Mouse (Mus musculus): ENCODE data around the gene Sort1. TPM values are rescaled to one million over a fixed set of nuclear protein-coding genes. Genes with fewer than 3 reads are reported as not detected.

The Sort1 gene
- polyA plus RNA-seq, 1 experiment: 197 TPM

- no peak overlapping the region for H3K4me3 ChIP-seq (ENCODE audit: insufficient read depth, low read length)
- H3K4me1 ChIP-seq (ENCODE audit: control insufficient read depth, insufficient read depth, low read length): peaks cover 29% of the 10 kb centered on the region
- H3K27ac ChIP-seq (ENCODE audit: insufficient read depth, low read length): no peak overlapping the region
- TF ChIP-seq POLR2A (IDR thresholded peaks at IDR 0.05; ENCODE audit: extremely low read depth, insufficient read depth, low read length) (no peak), CTCF (IDR thresholded peaks at IDR 0.05; ENCODE audit: extremely low read depth, insufficient read depth, low read length) (no peak)
Measured at GRCm38 (mm10) chr3:108408517-108409008, 124.7 kb downstream of the Sort1 start.

DNA sequence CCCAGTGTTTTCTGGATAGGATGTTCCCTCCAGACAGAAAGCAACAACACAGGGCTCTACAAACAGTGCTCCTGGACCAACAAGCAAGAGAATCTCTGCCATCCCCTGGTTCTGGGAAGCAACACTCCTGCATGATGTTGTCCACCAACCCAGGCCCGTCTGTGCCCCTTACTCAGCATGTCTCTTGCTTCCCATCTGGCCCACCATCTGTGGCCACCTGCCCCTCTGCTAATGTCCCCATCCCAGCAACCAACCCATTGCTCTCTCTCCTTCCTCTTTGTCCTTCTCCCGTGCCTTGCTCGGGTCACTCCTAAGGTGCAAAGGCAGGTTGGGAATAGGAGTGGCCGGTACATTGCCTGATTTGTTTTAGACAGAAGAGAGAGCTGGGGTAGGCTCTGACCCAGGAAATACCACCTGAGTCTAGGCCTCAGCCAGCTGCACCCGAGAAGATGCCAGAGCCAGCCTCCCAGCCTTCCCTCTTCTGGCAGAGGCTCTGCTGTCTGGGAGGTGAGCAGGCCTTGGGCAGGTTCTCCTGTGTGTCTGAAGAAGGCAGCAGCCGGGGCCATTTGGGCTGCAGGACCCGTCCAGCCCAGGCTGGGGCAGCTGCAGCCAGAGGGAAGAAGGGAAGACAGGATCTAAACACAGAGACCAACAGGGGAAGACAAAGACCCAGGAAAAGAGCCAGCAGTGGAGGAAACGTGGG, 125.9 kb downstream of the Sort1 start:
- Histone ChIP-seq H3K4me3 (ENCODE audit: insufficient read depth, low read length) (peak overlapping the region; percentile 36), H3K4me1 (ENCODE audit: control insufficient read depth, insufficient read depth, low read length) (peaks cover 31% of the 10 kb centered on the region), H3K27ac (ENCODE audit: insufficient read depth, low read length) (0 out of 2 replicates have a peak overlapping the region, but pooled peaks have one; percentile 43)
- TF ChIP-seq POLR2A (IDR thresholded peaks at IDR 0.05; ENCODE audit: extremely low read depth, insufficient read depth, low read length) (no peak), CTCF (IDR thresholded peaks at IDR 0.05; ENCODE audit: extremely low read depth, insufficient read depth, low read length) (no peak)

DNA sequence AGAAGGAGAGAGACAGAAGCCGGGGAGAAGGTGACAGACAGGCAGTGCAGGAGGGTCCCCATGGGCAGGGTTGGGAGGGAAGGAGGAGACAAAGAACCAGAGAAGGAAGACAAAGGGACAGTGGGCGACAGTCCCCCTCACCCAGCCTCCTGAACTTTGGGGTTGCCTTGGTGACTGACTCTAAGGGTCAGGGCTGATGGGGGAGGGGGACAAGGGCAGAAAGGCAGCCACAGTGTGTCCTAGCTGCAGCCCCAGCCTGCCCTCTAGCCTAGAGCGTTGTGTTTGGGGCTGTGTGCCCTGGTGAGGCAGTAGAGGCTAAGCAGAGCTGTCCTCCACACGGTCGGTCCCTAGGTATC, 126.5 kb downstream of the Sort1 start:
- TF ChIP-seq CTCF (IDR thresholded peaks at IDR 0.05; ENCODE audit: extremely low read depth, insufficient read depth, low read length) (no peak), POLR2A (IDR thresholded peaks at IDR 0.05; ENCODE audit: extremely low read depth, insufficient read depth, low read length) (no peak)
- H3K4me1 ChIP-seq (ENCODE audit: control insufficient read depth, insufficient read depth, low read length): peaks cover 31% of the 10 kb centered on the region
- H3K27ac ChIP-seq (ENCODE audit: insufficient read depth, low read length): 0 out of 2 replicates have a peak overlapping the region, but pooled peaks have one; percentile 43
- peak overlapping the region; percentile 36 for H3K4me3 ChIP-seq (ENCODE audit: insufficient read depth, low read length)

Other genes with a start within 250 kb of the Sort1 start
- gene Gstm4, start 239.2 kb upstream of the Sort1 start, polyA plus RNA-seq (2012; rRNA removed): 16.1 and 16.8 TPM in 2 replicates
- gene Ampd2, start 197.4 kb upstream of the Sort1 start, polyA plus RNA-seq (2012; rRNA removed): 76.3 and 76.8 TPM in 2 replicates
- gene Gnat2, start 191.3 kb upstream of the Sort1 start, polyA plus RNA-seq (2012; rRNA removed): 0.15 TPM in 1 of 2 replicates, not detected in the other
- 24.9 and 27.0 TPM in 2 replicates for gene Gnai3, start 137.9 kb upstream of the Sort1 start, polyA plus RNA-seq (2012; rRNA removed)
- gene Gpr61, start 129.2 kb upstream of the Sort1 start, polyA plus RNA-seq (2012; rRNA removed): 12.3 and 13.2 TPM in 2 replicates
- 43.7 and 49.2 TPM in 2 replicates for gene Amigo1, start 97.7 kb upstream of the Sort1 start, polyA plus RNA-seq (2012; rRNA removed)
- gene Cyb561d1, start 82.9 kb upstream of the Sort1 start, polyA plus RNA-seq (2012; rRNA removed): 15.0 and 16.9 TPM in 2 replicates
- 36.5 and 43.0 TPM in 2 replicates for gene Atxn7l2, start 73.1 kb upstream of the Sort1 start, polyA plus RNA-seq (2012; rRNA removed)
- gene Sypl2, start 57.4 kb upstream of the Sort1 start, polyA plus RNA-seq (2012; rRNA removed): 2.1 and 2.7 TPM in 2 replicates
- gene Psma5, start 27.2 kb upstream of the Sort1 start, polyA plus RNA-seq (2012; rRNA removed): 114 and 121 TPM in 2 replicates
- 0.08 TPM in 1 of 2 replicates, not detected in the other for gene Mybphl, start 80.8 kb downstream of the Sort1 start, polyA plus RNA-seq (2012; rRNA removed)
- 29.9 and 35.5 TPM in 2 replicates for gene Psrc1, start 99.8 kb downstream of the Sort1 start, polyA plus RNA-seq (2012; rRNA removed)
- gene Celsr2, start 131.5 kb downstream of the Sort1 start, polyA plus RNA-seq (2012; rRNA removed): 60.0 and 61.5 TPM in 2 replicates
- gene Sars, start 161.1 kb downstream of the Sort1 start, polyA plus RNA-seq (2012; rRNA removed): 188 and 204 TPM in 2 replicates

Data from cortical plate, adult 2 months (tissue).